Mouse (Mus musculus) embryonic facial prominence, embryonic 11.5 days (tissue): ENCODE results near the gene Ptbp3. TPM values are rescaled to one million over a fixed set of nuclear protein-coding genes. Genes with fewer than 3 reads are reported as not detected.

Experiments used
- ATAC-seq: fragments of 200-750 bp; cut with Nextera tagmentation; replicated peaks from 2 replicates; pipeline ENCODE4 v1.8.0; 2017; ENCODE audit warnings: low read depth; ENCODE audit not compliant: insufficient number of reproducible peaks, low FRiP score, low TSS enrichment
- DNase-seq: peaks from one replicate; pipeline ENCODE4 v3.0.0-alpha.2; 2015; ENCODE audit warnings: low spot score
- H3K27ac ChIP-seq: fragments of 300-500 bp; sonication (generic); replicated peaks from 2 replicates; pipeline ENCODE4 v1.5.1; 2014; ENCODE audit warnings: mild to moderate bottlenecking, low read depth, low read length, control low read depth
- H3K27me3 ChIP-seq: fragments of 300-500 bp; sonication (generic); 2 replicates; pipeline ENCODE4 v1.6.1; 2014; ENCODE audit warnings: mild to moderate bottlenecking, low read length, moderate library complexity, mixed read lengths; ENCODE audit not compliant: control insufficient read depth, insufficient read depth
- H3K36me3 ChIP-seq: fragments of 300-500 bp; sonication (generic); replicated peaks from 2 replicates; pipeline ENCODE4 v1.6.1; 2014; ENCODE audit warnings: low read depth, mild to moderate bottlenecking, low read length, moderate library complexity, mixed read lengths; ENCODE audit not compliant: control insufficient read depth, insufficient read depth
- H3K4me1 ChIP-seq: fragments of 300-500 bp; sonication (generic); 2 replicates; pipeline ENCODE4 v1.6.1; 2014; ENCODE audit warnings: low read length, mixed read lengths; ENCODE audit not compliant: control insufficient read depth, insufficient read depth
- H3K4me2 ChIP-seq: fragments of 300-500 bp; sonication (generic); 2 replicates; pipeline ENCODE4 v1.6.1; 2014; ENCODE audit warnings: low read depth, mild to moderate bottlenecking, control low read depth, low read length, moderate library complexity
- H3K4me3 ChIP-seq: fragments of 300-500 bp; sonication (generic); 2 replicates; pipeline ENCODE4 v1.5.1; 2014; ENCODE audit warnings: low read depth, low read length, control low read depth
- H3K9ac ChIP-seq: fragments of 300-500 bp; sonication (generic); replicated peaks from 2 replicates; pipeline ENCODE4 v1.6.1; 2014; ENCODE audit warnings: mild to moderate bottlenecking, control low read depth, low read length
- H3K9me3 ChIP-seq: fragments of 300-500 bp; sonication (generic); replicated peaks from 2 replicates; pipeline ENCODE4 v1.6.1; 2016; ENCODE audit warnings: mild to moderate bottlenecking, low read length, inconsistent platforms, mixed read lengths; ENCODE audit not compliant: control insufficient read depth
- WGBS: fragments of 180-500 bp; shearing (Covaris S2); extraction: QIAGEN DNeasy Blood & Tissue Kit; methylation state at CpG from one replicate; pipeline ENCODE4 v1.1.7; 2014; 5-methylcytosine and 5-hydroxymethylcytosine counted together
- polyA plus RNA-seq: library from polyadenylated mRNA; unstranded; fragments of >200 nt; fragmentation: Nextera tagmentation; extraction: Ambion mirVana; gene quantifications from 2 replicates; pipeline ENCODE4 v1.2.1, GENCODE M21; 2014

The Ptbp3 gene
- polyA plus RNA-seq, 1 experiment from 2014 or later, result 47.0 TPM

DNA sequence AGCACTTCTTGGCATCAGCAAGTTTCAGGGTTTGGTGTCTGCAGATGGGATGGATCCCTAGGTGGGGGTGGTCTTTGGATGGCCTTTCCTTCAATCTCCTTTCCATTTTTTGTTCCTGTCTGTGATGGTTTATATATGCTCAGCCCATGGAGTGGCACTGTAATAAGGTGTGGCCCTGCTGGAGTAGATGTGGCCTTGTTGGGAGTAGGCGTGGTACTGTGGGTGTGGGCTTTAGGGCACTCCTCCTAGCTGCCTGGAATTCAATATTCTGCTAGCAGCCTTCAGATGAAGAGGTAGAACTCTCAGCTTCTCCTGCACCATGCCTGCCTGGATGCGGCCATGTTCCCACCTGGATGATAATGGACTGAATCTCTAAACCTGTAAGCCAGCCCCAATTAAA is 39.6 kb downstream of the Ptbp3 start:
- 87% methylated on average over 2 of the region's 2 CpGs for WGBS
- Histone ChIP-seq H3K9me3 (no peaks in the 10 kb centered on the region), H3K4me1 (no peaks in the 10 kb centered on the region), H3K36me3 (no peaks in the 10 kb centered on the region), H3K9ac (no peak overlapping the region), H3K27ac (no peak overlapping the region), H3K4me2 (no peak overlapping the region), H3K4me3 (no peak overlapping the region), H3K27me3 (no peaks in the 10 kb centered on the region)
- no peak for DNase-seq
- no peak for ATAC-seq

DNA sequence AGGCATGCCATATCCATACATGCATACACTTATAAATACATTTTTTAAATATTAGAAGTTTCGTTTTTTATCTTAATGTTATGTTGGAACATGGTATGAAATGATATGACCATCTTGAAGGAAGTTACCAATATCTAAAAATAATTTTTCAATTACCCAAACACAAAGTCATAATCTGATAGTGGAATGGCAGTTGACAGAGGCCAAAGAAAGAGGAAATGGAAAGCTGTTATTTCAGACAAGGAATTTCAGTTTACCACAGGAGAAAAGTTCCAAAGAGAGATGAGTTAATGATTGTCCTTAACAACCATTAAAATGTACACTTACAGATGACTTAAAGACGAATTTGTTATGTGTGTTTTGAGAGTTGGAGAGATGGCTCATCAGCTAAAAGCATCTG is 41.4 kb downstream of the Ptbp3 start:
- no peaks in the 10 kb centered on the region for H3K27me3 ChIP-seq
- WGBS, result 81% methylated on average over 2 of the region's 2 CpGs
- DNase-seq, result no peak
- no peak for ATAC-seq
- H3K27ac ChIP-seq, result no peak overlapping the region
- H3K4me1 ChIP-seq, result no peaks in the 10 kb centered on the region
- H3K9me3 ChIP-seq, result no peaks in the 10 kb centered on the region
- no peak overlapping the region for H3K9ac ChIP-seq
- no peaks in the 10 kb centered on the region for H3K36me3 ChIP-seq
- no peak overlapping the region for H3K4me2 ChIP-seq
- H3K4me3 ChIP-seq, result no peak overlapping the region

DNA sequence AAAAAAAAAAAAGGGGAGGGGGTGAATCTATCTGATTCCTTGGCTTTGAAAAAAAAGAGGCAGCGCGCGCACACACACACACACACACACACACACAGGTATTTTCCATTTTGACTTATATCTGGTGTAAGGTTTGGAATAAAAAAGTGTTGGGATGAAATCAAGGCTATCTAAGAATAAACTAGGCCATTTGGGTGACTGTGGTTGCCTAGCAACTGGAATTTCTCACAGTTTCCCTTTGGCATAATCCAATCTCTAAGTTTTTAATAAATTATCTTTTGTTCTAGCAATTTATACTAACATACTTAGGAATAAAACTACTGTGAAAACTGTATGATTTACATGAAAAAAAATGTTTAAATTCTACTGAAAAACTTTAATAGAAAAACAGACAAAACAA is 42.5 kb downstream of the Ptbp3 start:
- H3K4me1 ChIP-seq, result no peaks in the 10 kb centered on the region

DNA sequence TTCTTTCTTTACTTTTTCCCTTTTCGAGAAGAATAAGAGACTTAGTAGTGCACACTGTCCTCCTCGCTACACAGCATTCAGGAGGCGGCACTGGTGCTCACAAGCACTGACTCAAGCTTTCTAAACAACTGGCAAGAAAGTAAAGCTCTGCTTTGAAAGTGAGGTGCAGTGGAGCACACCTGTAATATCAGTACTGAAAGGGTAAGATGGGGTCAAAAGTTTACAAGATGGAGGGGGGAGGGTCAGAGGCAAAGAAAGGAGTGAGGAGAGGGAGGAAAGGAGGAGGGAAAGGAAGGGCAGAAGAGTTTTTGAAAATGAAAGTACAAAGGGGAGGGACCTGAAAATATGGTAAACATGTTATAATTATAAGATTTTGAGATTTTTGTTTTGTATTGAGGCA is 43.7 kb downstream of the Ptbp3 start:
- WGBS, result 82% methylated on average over 3 of the region's 3 CpGs
- no peak for ATAC-seq
- peak; percentile 2 for DNase-seq
- no peaks in the 10 kb centered on the region for H3K27me3 ChIP-seq
- H3K4me3 ChIP-seq, result no peak overlapping the region
- no peaks in the 10 kb centered on the region for H3K4me1 ChIP-seq
- H3K9ac ChIP-seq, result no peak overlapping the region
- H3K9me3 ChIP-seq, result no peaks in the 10 kb centered on the region
- H3K4me2 ChIP-seq, result no peak overlapping the region
- no peak overlapping the region for H3K27ac ChIP-seq
- H3K36me3 ChIP-seq, result no peaks in the 10 kb centered on the region; the same call in 1 of the 2 replicates

More for the DNA sequence above, 42.5 kb downstream of the Ptbp3 start:
- ATAC-seq (no peak), DNase-seq (no peak)
- H3K4me2 ChIP-seq, result no peak overlapping the region
- H3K9ac ChIP-seq, result no peak overlapping the region
- no peaks in the 10 kb centered on the region; the same call in 1 of the 2 replicates for H3K36me3 ChIP-seq
- H3K4me3 ChIP-seq, result no peak overlapping the region
- H3K27ac ChIP-seq, result no peak overlapping the region
- no peaks in the 10 kb centered on the region for H3K27me3 ChIP-seq
- no peaks in the 10 kb centered on the region for H3K9me3 ChIP-seq
- WGBS, result 98% methylated on average over 3 of the region's 3 CpGs

DNA sequence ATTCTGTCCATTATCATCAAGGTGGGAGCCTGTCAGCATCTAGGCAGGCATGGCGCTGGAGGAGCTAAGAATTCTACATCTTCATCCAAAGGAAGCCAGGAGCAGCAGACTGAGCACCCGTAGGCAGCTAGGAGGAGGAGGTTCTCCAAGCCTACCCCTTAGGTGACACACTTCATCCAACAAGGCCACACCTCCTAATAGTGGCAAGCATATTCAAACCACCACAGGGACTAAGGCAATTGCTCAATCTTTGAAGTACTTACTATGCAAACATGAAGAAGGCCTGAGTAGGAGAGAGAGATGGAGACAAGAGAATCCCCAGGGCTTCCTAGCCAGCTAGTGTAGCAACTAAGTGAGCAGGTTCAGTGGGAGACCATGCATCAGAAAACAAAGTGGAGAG is 58.1 kb downstream of the Ptbp3 start:
- Histone ChIP-seq H3K9ac (no peak overlapping the region), H3K4me3 (no peak overlapping the region), H3K4me1 (no peaks in the 10 kb centered on the region), H3K27ac (no peak overlapping the region), H3K36me3 (no peaks in the 10 kb centered on the region), H3K9me3 (no peaks in the 10 kb centered on the region), H3K4me2 (no peak overlapping the region), H3K27me3 (no peaks in the 10 kb centered on the region)
- DNase-seq, result no peak
- 96% methylated on average over 2 of the region's 2 CpGs for WGBS
- ATAC-seq, result no peak

DNA sequence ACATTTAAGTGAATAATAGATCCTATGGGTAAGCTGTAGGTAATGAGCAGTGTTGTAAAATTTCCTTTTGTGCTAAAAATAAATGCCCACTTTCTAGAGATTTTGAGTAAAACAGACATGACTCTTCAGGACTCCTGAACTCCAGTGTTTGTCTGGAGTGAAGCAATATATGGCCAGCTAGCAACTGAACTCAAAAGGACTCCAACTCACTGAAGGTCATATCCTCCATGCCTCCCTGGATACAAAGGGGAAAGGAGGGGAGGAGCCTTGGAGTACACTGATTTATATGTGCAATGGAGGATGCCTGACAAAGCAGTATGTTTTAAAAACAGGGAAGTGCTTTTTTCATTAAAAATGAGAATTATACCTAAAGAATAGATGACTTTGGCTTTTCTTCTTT is 77.9 kb downstream of the Ptbp3 start:
- Histone ChIP-seq H3K27me3 (no peaks in the 10 kb centered on the region), H3K4me2 (no peak overlapping the region), H3K4me1 (no peaks in the 10 kb centered on the region), H3K9ac (no peak overlapping the region), H3K4me3 (no peak overlapping the region), H3K27ac (no peak overlapping the region), H3K36me3 (no peaks in the 10 kb centered on the region), H3K9me3 (no peaks in the 10 kb centered on the region)
- no peak for ATAC-seq
- no peak for DNase-seq

DNA sequence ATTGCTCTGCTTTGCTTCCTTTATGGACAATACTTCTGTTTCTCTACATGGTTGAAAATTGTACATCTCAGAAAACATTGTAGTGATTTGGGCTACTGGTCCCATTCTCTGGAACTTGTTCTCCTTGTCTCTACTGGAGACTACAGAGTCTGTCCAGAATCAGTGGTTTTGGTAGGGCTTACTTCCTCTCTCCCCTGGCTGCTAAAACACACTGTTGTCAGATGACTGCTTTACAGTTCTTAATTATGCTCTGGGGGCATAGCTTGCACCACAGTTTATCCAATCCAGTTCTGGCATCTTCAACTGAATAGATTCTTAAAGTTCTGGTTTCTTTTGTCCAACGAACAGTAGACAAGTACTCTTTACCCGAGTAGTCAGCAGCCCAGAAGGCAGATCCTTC is 83.7 kb downstream of the Ptbp3 start:
- Histone ChIP-seq H3K4me3 (no peak overlapping the region), H3K27me3 (no peaks in the 10 kb centered on the region), H3K4me1 (no peaks in the 10 kb centered on the region), H3K9ac (no peak overlapping the region), H3K4me2 (no peak overlapping the region), H3K36me3 (no peaks in the 10 kb centered on the region), H3K27ac (no peak overlapping the region), H3K9me3 (no peaks in the 10 kb centered on the region)
- DNase-seq (no peak), ATAC-seq (no peak)
- 68% methylated on average over 2 of the region's 2 CpGs for WGBS

DNA sequence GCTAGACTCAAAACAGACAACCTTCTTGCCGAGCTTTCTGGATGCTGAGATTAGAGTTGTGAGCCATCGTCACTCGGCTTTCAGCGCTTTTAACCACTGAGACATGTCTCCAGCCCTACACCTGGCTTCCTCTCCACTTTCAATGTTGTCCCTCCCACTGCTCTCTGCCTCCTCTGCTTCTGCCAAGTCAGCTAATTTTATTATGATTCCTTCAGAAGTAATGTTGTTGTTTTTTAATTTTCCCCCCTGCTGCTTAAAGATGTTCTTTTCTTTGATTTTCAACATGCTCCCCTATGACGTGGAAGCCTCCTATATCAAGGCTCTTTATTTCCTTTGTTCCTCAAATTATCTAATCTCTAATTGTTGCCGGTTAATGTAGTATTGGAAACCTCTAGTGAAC is 84.5 kb downstream of the Ptbp3 start:
- Histone ChIP-seq H3K27me3 (no peaks in the 10 kb centered on the region), H3K4me3 (no peak overlapping the region), H3K27ac (no peak overlapping the region), H3K4me1 (no peaks in the 10 kb centered on the region), H3K36me3 (no peaks in the 10 kb centered on the region), H3K4me2 (no peak overlapping the region), H3K9ac (no peak overlapping the region), H3K9me3 (no peaks in the 10 kb centered on the region)
- DNase-seq (no peak), ATAC-seq (no peak)
- WGBS, result 85% methylated on average over 6 of the region's 6 CpGs
